Mouse (Mus musculus) kidney, postnatal 14 days (tissue): ENCODE measurements around the gene Gm20388.

Experiments used
- DNase-seq: peaks from one replicate; pipeline ENCODE4 v3.0.0; 2022; ENCODE audit warnings: mixed read lengths

Gene Gm20388

GRCm38 (mm10) chr8:120560535-120560934 is 649.9 kb downstream of the Gm20388 start:
- no peak for DNase-seq

- DNase-seq = no peak
Observed at GRCm38 (mm10) chr8:120561539-120562435, 651.1 kb downstream of the Gm20388 start.

GRCm38 (mm10) chr8:120562680-120563347 is 652.2 kb downstream of the Gm20388 start:
- no peak for DNase-seq

- peak; percentile 29 for DNase-seq
Observed at GRCm38 (mm10) chr8:120563348-120563724, 652.7 kb downstream of the Gm20388 start.

- DNase-seq = peak; percentile 94
Observed at GRCm38 (mm10) chr8:120563851-120564837, 653.5 kb downstream of the Gm20388 start.

GRCm38 (mm10) chr8:120565151-120565711 is 654.6 kb downstream of the Gm20388 start:
- no peak for DNase-seq

GRCm38 (mm10) chr8:120566681-120567080 is 656.0 kb downstream of the Gm20388 start:
- DNase-seq = no peak

GRCm38 (mm10) chr8:120567731-120568130 is 657.1 kb downstream of the Gm20388 start:
- DNase-seq = no peak

- DNase-seq = no peak
Observed at GRCm38 (mm10) chr8:120568164-120568798, 657.6 kb downstream of the Gm20388 start.

- DNase-seq = no peak
Observed at GRCm38 (mm10) chr8:120569123-120569522, 658.5 kb downstream of the Gm20388 start.

GRCm38 (mm10) chr8:120569939-120570715 is 659.5 kb downstream of the Gm20388 start:
- peak; percentile 81 for DNase-seq

- no peak for DNase-seq
Observed at GRCm38 (mm10) chr8:120571561-120571960, 660.9 kb downstream of the Gm20388 start.

- no peak for DNase-seq
Observed at GRCm38 (mm10) chr8:120572534-120572933, 661.9 kb downstream of the Gm20388 start.

GRCm38 (mm10) chr8:120573866-120574265 is 663.2 kb downstream of the Gm20388 start:
- DNase-seq = no peak

GRCm38 (mm10) chr8:120574941-120575340 is 664.3 kb downstream of the Gm20388 start:
- peak; percentile 41 for DNase-seq

- DNase-seq = peak; percentile 81
Observed at GRCm38 (mm10) chr8:120575801-120576200, 665.2 kb downstream of the Gm20388 start.

- DNase-seq = no peak
Observed at GRCm38 (mm10) chr8:120577821-120578220, 667.2 kb downstream of the Gm20388 start.

GRCm38 (mm10) chr8:120580336-120581000 is 669.8 kb downstream of the Gm20388 start:
- no peak for DNase-seq

GRCm38 (mm10) chr8:120581329-120581728 is 670.7 kb downstream of the Gm20388 start:
- DNase-seq = no peak

GRCm38 (mm10) chr8:120581811-120582210 is 671.2 kb downstream of the Gm20388 start:
- DNase-seq = no peak
